In genomic region chr1:69138856-69139518, GRCm38 (mm10) we compare ENCODE assay signal across 9 mouse cellular contexts. TPM values are rescaled to one million over a fixed set of nuclear protein-coding genes. Genes with fewer than 3 reads are reported as not detected.
DNase-seq lines count a peak whose midpoint lies in the region; ATAC-seq and TF ChIP-seq lines count a peak whose summit lies in the region.
"Had no signal": no experiment of that assay in that cellular context is flagged by ENCODE, and none has a peak within 500 bp of the region (broad histone marks: within the 10 kb centered on the region; RNA-seq: fewer than 3 reads in every experiment).

No protein-coding gene starts in this region.

- 41% methylated on average over 4 of the region's 4 CpGs for WGBS in hindbrain, embryonic 11.5 days
- 42% methylated on average over 4 of the region's 4 CpGs for WGBS in hindbrain, embryonic 13.5 days
- 42% methylated on average over 4 of the region's 4 CpGs for WGBS in midbrain, embryonic 11.5 days

- ATAC-seq in hindbrain, embryonic 11.5 days (ENCODE audit: low FRiP score), result no peak
- ATAC-seq in hindbrain, embryonic 13.5 days (ENCODE audit: low FRiP score), result no peak
- ATAC-seq in Patski, result no peak
- peak; percentile 55; the same call in 1 of the 2 replicates for ATAC-seq in midbrain, embryonic 11.5 days (ENCODE audit: low FRiP score)

- no peaks in the 10 kb centered on the region for H3K9me3 ChIP-seq in hindbrain, embryonic 11.5 days (ENCODE audit: control insufficient read depth, low read length)
- H3K9me3 ChIP-seq in hindbrain, embryonic 13.5 days, result no peaks in the 10 kb centered on the region
- no peaks in the 10 kb centered on the region for H3K9me3 ChIP-seq in midbrain, embryonic 11.5 days (ENCODE audit: control insufficient read depth, low read length)
- H3K9me3 ChIP-seq: lung, embryonic 15.5 days had no signal

- H3K4me1 ChIP-seq in hindbrain, embryonic 11.5 days (replicated peaks; ENCODE audit: control insufficient read depth, insufficient read depth, low read length), result no peaks in the 10 kb centered on the region
- no peaks in the 10 kb centered on the region; the same call in 1 of the 2 replicates for H3K4me1 ChIP-seq in hindbrain, embryonic 13.5 days (replicated peaks)
- no peaks in the 10 kb centered on the region for H3K4me1 ChIP-seq in midbrain, embryonic 11.5 days (ENCODE audit: control insufficient read depth, insufficient read depth, low read length)
- H3K4me1 ChIP-seq: lung, embryonic 15.5 days had no signal

- POLR2A ChIA-PET in Patski (lab: Charles Lee), result no interaction called here

- H3K27me3 ChIP-seq in hindbrain, embryonic 11.5 days (ENCODE audit: control insufficient read depth, insufficient read depth, low read length), result no peaks in the 10 kb centered on the region
- no peaks in the 10 kb centered on the region for H3K27me3 ChIP-seq in hindbrain, embryonic 13.5 days
- H3K27me3 ChIP-seq in Patski, result peaks cover 21% of the 10 kb centered on the region
- no peaks in the 10 kb centered on the region; the same call in 1 of the 2 replicates for H3K27me3 ChIP-seq in midbrain, embryonic 11.5 days (ENCODE audit: control insufficient read depth, insufficient read depth, low read length)
- H3K27me3 ChIP-seq: lung, embryonic 15.5 days had no signal

- H3K4me2 ChIP-seq in hindbrain, embryonic 11.5 days (replicated peaks; ENCODE audit: low read depth, low read length), result no peak overlapping the region
- H3K4me2 ChIP-seq in hindbrain, embryonic 13.5 days, result no peak overlapping the region
- H3K4me2 ChIP-seq in midbrain, embryonic 11.5 days, result no peak overlapping the region
- H3K4me2 ChIP-seq: lung, embryonic 15.5 days had no signal

- no peaks in the 10 kb centered on the region for H3K36me3 ChIP-seq in hindbrain, embryonic 11.5 days (ENCODE audit: control insufficient read depth, insufficient read depth, low read length)
- H3K36me3 ChIP-seq in hindbrain, embryonic 13.5 days, result no peaks in the 10 kb centered on the region
- no peaks in the 10 kb centered on the region for H3K36me3 ChIP-seq in midbrain, embryonic 11.5 days (ENCODE audit: control insufficient read depth, insufficient read depth, low read length)
- H3K36me3 ChIP-seq: lung, embryonic 15.5 days had no signal

- peak; percentile 81 for TF ChIP-seq CTCF in Patski (IDR thresholded peaks at IDR 0.05)

- H3K9ac ChIP-seq in hindbrain, embryonic 11.5 days (ENCODE audit: low read depth, low read length), result no peak overlapping the region
- H3K9ac ChIP-seq in hindbrain, embryonic 13.5 days, result no peak overlapping the region
- no peak overlapping the region for H3K9ac ChIP-seq in midbrain, embryonic 11.5 days (ENCODE audit: low read length)
- H3K9ac ChIP-seq: lung, embryonic 15.5 days had no signal

- peak; percentile 86 for DNase-seq in hindbrain, embryonic 11.5 days (ENCODE audit: low spot score)
- DNase-seq in Patski (ENCODE audit: low read depth, low spot score), result no peak
- DNase-seq in cerebellum, adult 9-11 months, result peak; percentile 48
- peak; percentile 34 for DNase-seq in gastrocnemius, postnatal 10 days
- DNase-seq in layer of hippocampus, postnatal 14 days (ENCODE audit: low spot score in 2 of 2), result peak; percentile 24 to 81
- DNase-seq in midbrain, embryonic 11.5 days (ENCODE audit: low spot score, missing footprints), result peak; percentile 94
- DNase-seq in yolk sac, embryonic 10.5 days (ENCODE audit: low spot score), result peak; percentile 22

- CTCF ChIA-PET in Patski (lab: Charles Lee), result interaction anchor here (0.9 to 1.6 kb wide), 5 partner anchors 20 to 1499 kb away, joined by 3 to 4 read pairs (median 3); no protein-coding TSS in a partner anchor

- in situ Hi-C loops in Patski (cut with MboI; ENCODE audit: low pct_unique_long_range_greater_than_20kb), result loop anchor here (5.0 to 25.0 kb wide), 2 partner anchors 1677 to 1957 kb away; no protein-coding TSS in a partner anchor

- no peak overlapping the region for H3K27ac ChIP-seq in hindbrain, embryonic 11.5 days (ENCODE audit: low read depth, low read length)
- H3K27ac ChIP-seq in hindbrain, embryonic 13.5 days, result no peak overlapping the region
- no peak overlapping the region for H3K27ac ChIP-seq in midbrain, embryonic 11.5 days (ENCODE audit: low read depth, low read length)
- H3K27ac ChIP-seq: lung, embryonic 15.5 days had no signal

- H3K4me3 ChIP-seq in hindbrain, embryonic 11.5 days (ENCODE audit: low read depth, low read length), result no peak overlapping the region
- no peak overlapping the region for H3K4me3 ChIP-seq in hindbrain, embryonic 13.5 days
- no peak overlapping the region for H3K4me3 ChIP-seq in midbrain, embryonic 11.5 days (ENCODE audit: low read depth, low read length)
- H3K4me3 ChIP-seq: lung, embryonic 15.5 days had no signal

RNA-seq across cellular contexts. Expression of gene Erbb4, which starts 31.1 kb away (rescaled TPM):
- polyA plus RNA-seq in hindbrain, embryonic 11.5 days (2014; fragmentation: Nextera tagmentation; extraction: Ambion mirVana), result 5.6 and 10.2 TPM in 2 replicates
- 13.7 and 15.3 TPM in 2 replicates for polyA plus RNA-seq in hindbrain, embryonic 13.5 days (2015; fragmentation: Nextera tagmentation; extraction: Ambion mirVana)
- polyA plus RNA-seq in Patski (2021), result 10.3 TPM
- total RNA-seq in gastrocnemius, postnatal 10 days (2021), result 1 to 10 TPM; 1.9 to 2.4 TPM
- total RNA-seq in layer of hippocampus, postnatal 14 days (2021), result 10 to 100 TPM; 40.5 TPM
- 7.0 and 8.6 TPM in 2 replicates for polyA plus RNA-seq in midbrain, embryonic 11.5 days (2014; fragmentation: Nextera tagmentation; extraction: Ambion mirVana)
